Mouse (Mus musculus) adrenal gland, adult 18-20 months (tissue): ENCODE data around the gene Ripk3. TPM values are rescaled to one million over a fixed set of nuclear protein-coding genes. Genes with fewer than 3 reads are reported as not detected.
A peak's percentile ranks its signal among the peaks of the same experiment; 100 is the strongest.

Source experiments
- DNase-seq, 2 experiments: peaks; one replicate each; pipeline ENCODE4 v3.0.0; 2021 to 2022; ENCODE audit warnings: low spot score in 2 of 2
- total RNA-seq, 2 experiments: library from RNA; stranded (reverse); gene quantifications; 1 replicate in 1 of 2; 2 replicates in 1 of 2; pipeline ENCODE4 v1.2.3; 2021

Ripk3 gene
- total RNA-seq, 2 experiments from 2014 or later = 3.6 to 4.5 TPM

DNA sequence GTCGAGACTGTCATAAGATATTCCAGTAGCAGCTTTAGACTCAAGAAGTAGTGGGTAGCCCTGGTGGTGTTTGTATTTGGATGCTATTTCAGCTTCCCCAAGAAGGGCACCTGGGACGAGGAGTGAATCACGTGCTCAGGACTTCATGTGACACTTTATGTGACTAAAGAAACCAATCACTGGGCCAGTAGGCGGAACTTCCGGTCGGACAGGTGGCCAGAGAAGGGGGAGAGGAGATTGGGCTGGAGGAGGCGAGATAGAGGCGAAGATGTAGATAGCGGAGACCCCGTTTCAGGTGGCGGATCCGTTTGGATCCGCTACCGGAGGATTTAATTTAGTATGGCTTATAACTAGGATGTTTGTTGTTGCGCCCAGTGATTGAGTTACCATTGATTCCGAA is 26.2 kb upstream of the Ripk3 start:
- DNase-seq = peak; percentile 43 to 58

DNA sequence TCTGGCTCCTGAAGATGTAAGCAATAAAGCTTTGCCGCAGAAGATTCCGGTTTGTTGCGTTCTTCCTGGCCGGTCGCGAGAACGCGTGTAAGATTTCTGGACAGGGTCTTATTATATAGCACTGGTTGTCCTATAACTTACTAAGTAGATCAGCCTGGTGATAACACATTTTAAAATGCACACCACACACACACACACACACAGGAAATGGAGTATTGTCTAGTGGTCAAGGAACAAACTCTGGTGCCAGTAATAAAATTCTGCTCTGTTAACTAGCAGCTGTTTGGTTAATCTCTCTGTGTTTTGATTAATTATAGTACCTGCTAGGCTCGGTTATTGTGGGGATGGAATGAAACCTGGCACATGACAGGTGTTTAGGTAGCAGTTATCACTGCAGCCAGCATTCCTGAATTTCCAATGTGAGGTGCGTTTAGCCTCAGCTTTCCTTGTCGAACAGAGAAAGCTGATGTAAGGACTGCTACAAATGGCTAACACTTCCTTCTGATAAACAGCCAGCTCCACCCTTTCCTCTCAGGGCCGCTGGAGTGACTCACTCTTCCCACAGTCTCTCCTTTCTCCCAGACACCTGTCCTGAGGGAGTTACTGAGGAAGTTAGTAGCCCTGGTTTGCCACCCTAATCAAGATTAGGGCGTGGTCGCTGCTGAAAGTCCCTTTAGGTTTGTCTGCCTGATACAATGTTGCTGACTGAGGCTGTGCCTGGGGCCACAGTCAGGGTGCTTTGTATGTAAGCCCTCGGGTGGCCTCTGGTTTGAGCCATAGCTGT is 6.9 kb upstream of the Ripk3 start:
- no peak for DNase-seq

DNA sequence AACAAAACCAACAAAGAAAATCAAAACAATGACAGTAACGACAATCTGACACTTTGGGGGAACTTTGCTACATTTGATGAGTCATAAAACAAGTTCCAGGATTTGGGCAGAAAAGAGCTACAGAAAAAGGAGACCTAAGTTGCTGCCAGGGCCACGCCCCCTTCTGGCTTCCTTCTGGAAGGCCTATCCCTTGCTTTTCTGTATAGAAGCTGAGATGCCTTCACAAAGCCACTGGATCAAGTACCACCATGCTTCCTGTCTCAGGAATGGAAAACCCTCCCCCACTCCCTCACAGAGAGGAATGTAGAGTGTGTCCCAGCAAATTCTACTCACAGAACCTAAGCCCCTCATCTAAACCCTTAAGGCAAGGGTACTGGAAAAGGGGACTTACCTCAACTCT is 5.3 kb upstream of the Ripk3 start:
- DNase-seq = no peak

DNA sequence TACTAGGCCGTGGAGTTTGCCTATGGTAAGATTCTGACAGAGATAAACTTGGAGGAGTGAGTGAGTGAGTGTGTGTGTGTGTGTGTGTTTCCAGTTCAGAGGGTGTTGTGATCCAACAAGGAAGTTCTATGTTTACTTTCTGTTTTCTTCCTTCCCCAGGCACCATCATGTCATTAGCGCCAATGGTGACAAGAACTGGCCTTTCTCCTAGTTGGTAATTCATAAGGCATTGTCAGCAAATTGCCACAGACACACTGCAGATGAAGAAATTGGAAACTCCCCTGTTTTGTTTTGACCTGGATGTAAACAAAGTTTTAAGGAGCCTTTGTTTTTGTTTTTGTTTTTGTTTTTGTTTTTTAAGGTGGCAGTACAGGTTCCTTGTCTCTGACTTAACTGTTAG is 4.8 kb upstream of the Ripk3 start:
- DNase-seq = no peak

GRCm38 (mm10) chr14:55787731-55788130 is 934 bp downstream of the Ripk3 start:
- no peak for DNase-seq

GRCm38 (mm10) chr14:55785195-55785594 is 3.5 kb downstream of the Ripk3 start:
- DNase-seq = peak in 1 of 2 experiments; percentile 1

GRCm38 (mm10) chr14:55783958-55784235 is 4.8 kb downstream of the Ripk3 start, which contains the start of gene Adcy4:
Gene Adcy4 (minus strand): TSS chr14:55784095.
- DNase-seq = peak; percentile 5 to 23

DNA sequence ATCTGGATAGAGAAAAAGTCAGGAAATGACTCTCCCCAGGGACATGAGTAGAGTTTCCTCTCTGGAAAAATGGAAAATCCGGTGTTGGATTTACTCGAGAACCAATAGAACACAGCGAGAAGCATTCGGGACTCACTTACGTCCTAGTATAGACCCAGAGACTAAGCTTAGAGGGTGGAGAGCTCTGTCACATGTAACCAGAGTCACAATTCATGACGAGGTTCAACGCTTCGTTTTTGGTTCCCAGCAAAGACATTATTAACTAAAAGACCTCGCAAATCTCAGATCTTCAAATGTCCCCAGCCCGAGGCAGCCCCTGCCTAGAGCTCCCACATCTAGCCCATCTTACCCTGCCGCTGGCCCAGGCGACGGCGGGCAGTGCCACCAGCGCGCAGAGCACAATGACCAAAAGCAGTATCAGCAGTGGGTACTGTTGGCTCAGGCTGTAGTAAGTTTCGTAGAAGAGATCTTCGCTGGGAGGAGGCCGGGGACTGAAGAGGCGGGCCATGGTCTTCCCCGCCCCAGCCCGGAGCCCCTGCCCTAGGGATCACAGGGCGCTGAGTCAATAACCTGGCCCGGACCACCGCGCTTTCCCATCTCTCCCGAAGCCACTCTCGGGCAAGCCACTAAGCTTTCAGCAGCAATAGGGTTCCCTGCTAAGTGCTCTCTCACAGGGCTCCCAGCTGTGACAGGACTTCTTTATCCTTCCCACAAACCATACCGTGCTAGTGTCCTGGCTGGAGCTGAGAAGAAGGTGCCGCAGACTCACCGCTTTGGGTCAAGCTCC is 5.3 kb downstream of the Ripk3 start:
- peak; percentile 1 to 25 for DNase-seq

DNA sequence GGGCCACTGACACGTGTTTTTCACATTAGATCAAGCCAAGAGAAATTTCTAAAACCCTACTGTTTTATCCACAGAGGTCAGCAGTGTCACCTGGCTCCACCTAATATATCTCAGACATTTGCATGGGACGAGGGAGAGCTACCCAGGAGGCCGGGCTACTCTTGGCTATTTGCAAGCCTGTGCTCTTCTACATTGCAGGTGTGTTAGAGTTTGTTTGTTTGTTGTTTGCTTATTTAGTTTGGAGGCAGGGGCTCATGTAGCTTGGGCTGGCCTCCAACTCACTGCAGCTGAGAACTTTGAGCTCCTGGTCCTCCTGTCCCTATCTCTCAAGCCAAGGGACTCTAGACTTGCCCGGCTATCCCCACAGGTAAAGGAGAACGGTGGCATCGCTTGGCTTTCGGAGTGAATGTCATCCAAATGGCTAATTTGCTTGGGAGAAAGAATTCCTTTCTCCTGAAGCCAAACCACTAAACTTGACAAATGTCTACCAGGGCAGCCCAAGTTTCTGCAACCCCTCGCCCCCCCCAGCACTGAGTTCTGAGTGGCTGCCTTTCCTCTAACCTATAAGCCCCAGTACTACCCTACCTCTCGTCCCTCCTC is 6.2 kb downstream of the Ripk3 start:
- peak in 1 of 2 experiments; percentile 1 for DNase-seq

GRCm38 (mm10) chr14:55781310-55781709 is 7.4 kb downstream of the Ripk3 start:
- DNase-seq = peak; percentile 39 to 55

DNA sequence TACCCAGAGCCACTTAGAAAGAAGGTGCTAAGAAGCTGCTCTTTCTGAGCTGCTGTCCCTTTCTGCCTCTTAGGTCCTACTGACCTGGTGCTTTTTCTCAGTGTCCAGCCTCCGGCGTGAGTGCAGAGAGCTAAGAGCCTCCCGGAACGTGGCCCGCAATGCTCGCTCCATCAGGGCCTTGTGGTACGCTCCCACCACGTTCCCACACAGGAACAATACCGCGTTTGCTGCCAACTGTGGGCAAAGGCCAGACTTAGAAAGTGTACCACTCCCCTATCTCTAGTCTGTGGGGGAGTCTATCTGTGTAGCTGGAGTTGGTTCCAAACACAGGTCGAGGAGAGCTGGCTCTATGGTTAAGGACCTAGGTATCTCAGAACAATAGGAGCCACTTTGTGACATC is 7.9 kb downstream of the Ripk3 start:
- DNase-seq = peak; percentile 3 to 16

- peak in 1 of 2 experiments; percentile 15 for DNase-seq
Observed at GRCm38 (mm10) chr14:55779656-55780055, 9.0 kb downstream of the Ripk3 start.

DNA sequence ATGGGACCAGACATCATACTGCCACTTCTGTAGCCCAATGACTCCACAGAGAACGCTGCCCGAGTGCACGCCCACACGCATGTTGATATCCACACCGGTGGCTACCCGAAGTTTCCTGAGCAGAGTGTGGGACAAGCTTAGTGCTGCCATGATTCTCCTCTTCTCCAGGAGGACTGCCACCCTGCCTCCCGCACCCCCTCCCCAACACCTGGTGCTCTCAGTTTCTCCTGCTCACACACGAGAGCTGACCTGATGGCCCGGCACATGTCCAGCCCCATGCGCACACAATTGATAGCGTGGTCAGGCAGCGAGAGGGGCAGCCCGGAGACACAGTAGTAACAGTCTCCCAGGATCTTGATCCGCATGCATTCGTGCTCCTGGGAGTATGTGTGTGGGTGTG is 10.0 kb downstream of the Ripk3 start:
- DNase-seq = peak in 1 of 2 experiments; percentile 17

DNA sequence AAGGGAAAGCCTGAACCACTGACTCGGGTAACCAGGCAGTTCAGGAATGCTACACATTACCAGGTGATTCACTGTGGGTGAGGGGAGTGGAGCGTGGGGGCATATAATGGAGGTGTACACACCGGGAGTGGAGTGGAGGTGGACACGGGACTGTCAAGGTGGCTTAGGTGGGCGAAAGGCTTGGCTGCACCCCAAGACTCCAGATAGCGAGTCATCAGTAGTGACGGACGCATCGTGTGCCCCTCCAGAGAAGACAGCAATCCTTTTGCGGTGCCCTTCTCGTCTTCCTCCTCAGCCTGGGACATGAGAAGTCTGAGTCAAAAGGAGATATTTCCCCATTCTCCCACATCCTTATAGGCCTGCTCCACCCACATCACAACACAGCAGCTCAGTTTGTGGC is 10.9 kb downstream of the Ripk3 start:
- peak in 1 of 2 experiments; percentile 15 for DNase-seq

DNA sequence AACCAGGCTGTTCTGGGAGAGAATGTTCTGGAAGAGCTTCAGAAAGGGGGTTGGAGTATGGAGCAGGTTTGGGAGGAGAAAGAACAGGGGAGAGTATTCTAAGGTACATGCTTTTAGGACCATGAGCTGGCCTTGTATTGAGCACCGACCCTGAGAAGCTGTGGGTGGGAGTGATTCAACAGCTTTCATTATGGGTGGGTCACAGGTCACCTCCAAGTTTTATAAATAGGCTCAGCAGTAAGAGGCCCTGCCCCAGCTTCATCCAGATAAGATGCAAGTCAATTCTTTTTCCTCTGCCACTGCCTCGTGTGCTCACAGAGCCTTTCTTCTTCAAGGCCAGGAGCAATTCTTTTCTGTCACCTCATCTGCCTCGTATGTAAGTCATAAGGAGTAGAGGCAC is 11.5 kb downstream of the Ripk3 start:
- DNase-seq = no peak

DNA sequence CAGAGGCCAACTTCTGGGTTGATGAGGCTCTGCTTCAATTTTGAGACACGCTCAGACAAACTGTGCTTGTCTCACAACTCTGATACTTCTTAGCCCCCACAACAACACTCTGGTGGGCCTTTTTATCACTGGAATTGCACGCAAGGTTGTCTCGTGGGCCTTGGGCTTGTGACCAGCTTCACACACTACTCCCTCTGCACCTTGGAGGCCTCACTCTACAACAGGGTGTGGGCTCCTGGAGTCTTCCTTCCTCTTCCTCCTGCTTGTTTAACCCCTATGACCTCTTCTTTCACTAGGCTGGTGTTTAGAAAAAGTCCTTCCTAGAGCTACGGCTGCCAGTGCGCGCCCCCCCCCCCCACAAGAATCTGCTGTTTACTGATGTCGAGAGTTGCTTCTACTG is 12.0 kb downstream of the Ripk3 start:
- DNase-seq = peak in 1 of 2 experiments; percentile 5

DNA sequence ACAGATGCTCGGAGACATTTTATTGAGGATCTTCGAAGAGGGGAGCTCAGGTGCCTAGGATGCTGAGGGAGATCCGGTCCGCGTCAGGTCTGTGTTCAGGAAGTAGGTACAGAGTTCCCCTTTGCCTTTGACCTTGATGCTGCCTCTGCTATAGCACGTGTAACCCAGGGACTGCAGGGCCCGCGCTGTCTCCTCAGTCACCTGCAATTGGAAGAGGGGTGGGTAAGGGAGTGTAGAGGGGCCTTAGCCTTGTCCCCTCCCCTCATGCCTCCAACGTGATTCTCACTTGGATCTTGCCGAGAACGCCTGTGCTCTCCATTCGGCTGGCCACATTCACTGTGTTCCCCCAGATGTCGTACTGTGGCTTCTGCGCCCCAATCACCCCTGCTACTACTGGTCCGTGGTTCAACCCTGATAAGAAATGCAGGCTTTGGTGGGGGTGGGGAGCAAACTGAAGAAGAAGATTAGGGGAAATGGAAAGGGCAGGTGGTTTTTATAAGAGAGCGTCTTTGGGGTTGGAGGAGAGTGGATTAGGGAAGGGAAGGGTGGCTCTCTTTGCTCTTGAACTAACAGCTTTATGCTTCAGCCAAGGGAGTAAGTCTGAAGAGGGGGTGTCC is 19.5 kb downstream of the Ripk3 start:
- no peak for DNase-seq

- no peak for DNase-seq
Observed at GRCm38 (mm10) chr14:55768555-55768954, 20.1 kb downstream of the Ripk3 start.

- DNase-seq = peak; percentile 46 to 51
Observed at GRCm38 (mm10) chr14:55767519-55768414, 20.9 kb downstream of the Ripk3 start.

DNA sequence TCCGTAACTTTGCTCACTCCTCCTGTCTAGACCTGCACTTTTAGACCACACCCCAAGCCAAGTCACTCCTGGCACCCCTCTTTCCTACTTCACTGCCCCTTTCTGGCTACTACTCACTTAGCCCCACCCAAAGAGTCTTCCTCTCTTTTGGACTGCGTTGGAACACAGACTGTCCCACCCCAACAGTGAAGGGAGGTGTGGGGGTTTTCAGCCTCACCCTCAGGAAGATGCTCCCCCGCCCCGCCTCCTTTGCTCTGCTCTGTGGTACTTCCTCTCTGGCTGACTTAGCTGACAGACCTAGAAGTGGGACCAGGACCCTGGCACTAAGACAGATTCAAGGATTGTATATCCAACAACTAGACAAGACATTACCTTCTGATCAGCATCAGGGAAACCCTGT is 23.0 kb downstream of the Ripk3 start, which contains the start of gene Ltb4r1:
Gene Ltb4r1 (plus strand): TSS at position 267 of the 400 bp plus-strand sequence.
- no peak for DNase-seq
